Mouse (Mus musculus) stomach, postnatal 0 days (tissue): ENCODE data around the gene Gm13272.

ENCODE experiments used
- CTCF ChIP-seq: IDR thresholded peaks from 2 replicates; pipeline ENCODE4 v1.5.1; 2016; ENCODE audit warnings: antibody characterized with exemption, low read depth, mild to moderate bottlenecking, moderate library complexity
- EP300 ChIP-seq: optimal IDR thresholded peaks from 2 replicates; pipeline ENCODE3; 2016; ENCODE audit warnings: antibody characterized with exemption

DNA sequence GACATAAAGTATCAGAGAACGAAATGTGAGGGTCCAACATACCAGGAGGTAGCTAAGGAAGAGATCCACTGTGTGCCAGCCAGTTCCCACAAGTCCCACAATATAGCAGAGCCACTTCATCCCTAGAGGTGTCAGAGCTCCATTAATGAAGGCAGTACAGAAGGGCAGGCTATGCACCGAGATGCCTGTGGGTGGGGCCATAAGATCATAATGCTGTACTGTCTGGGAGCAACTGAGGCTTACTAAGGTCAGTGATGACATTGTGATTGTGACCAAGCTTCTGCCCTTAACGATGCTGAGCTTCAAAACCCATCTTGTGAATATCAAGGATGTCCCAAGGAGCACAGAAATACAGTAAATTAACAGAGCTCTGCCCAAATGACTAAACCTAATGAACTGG, 35.4 kb upstream of the Gm13272 start:
- TF ChIP-seq CTCF = peak; percentile 38; the same call in 1 of the 2 replicates
- no peak for TF ChIP-seq EP300
